Mouse (Mus musculus): ENCODE results near the gene Cabp1.

- no peak for TF ChIP-seq POLR2A (IDR thresholded peaks at IDR 0.05; ENCODE audit: insufficient read depth, low read length)
- no peak for TF ChIP-seq CTCF (IDR thresholded peaks at IDR 0.05; ENCODE audit: low read depth, low read length)
- TF ChIP-seq EP300 (IDR thresholded peaks at IDR 0.05; ENCODE audit: insufficient read depth, low read depth, low read length) = no peak
Measured at GRCm38 (mm10) chr5:115147388-115147787, 46.8 kb downstream of the Cabp1 start.
